Mouse (Mus musculus) gastrocnemius, postnatal 36 days (tissue): ENCODE measurements around the gene Cpeb1. TPM values are rescaled to one million over a fixed set of nuclear protein-coding genes. Genes with fewer than 3 reads are reported as not detected.

Source experiments
- DNase-seq, 2 experiments: peaks; one replicate each; pipeline ENCODE4 v3.0.0; 2022
- intact Hi-C: fragments of 180-260 bp; cut with DNase I; formaldehyde crosslinking; loops from one replicate; pipeline ENCODE4 v1.15.1; 2025
- total RNA-seq, 2 experiments: library from RNA; stranded (reverse); gene quantifications; 2 replicates each; pipeline ENCODE4 v1.2.3; 2021

The Cpeb1 gene
- total RNA-seq, 2 experiments from 2014 or later, result 22.0 to 28.9 TPM

- DNase-seq, result no peak
- intact Hi-C loops, result no loop called here
These were observed 75.9 kb downstream of the Cpeb1 start for GRCm38 (mm10) chr7:81379363-81379762.

- DNase-seq, result peak in 1 of 2 experiments; percentile 23
- intact Hi-C loops, result no loop called here
These were observed 82.8 kb downstream of the Cpeb1 start for GRCm38 (mm10) chr7:81372337-81372920.

- intact Hi-C loops, result no loop called here
- DNase-seq, result no peak
These were observed 83.5 kb downstream of the Cpeb1 start for GRCm38 (mm10) chr7:81371811-81372210.

GRCm38 (mm10) chr7:81369724-81370123 is 85.5 kb downstream of the Cpeb1 start:
- intact Hi-C loops, result no loop called here
- no peak for DNase-seq

- no peak for DNase-seq
- intact Hi-C loops, result no loop called here
These were observed 87.3 kb downstream of the Cpeb1 start for GRCm38 (mm10) chr7:81367946-81368345.

- intact Hi-C loops, result loop anchor here (5.0 kb wide), 1 partner anchor 95 kb away; no protein-coding TSS in a partner anchor
- no peak for DNase-seq
These were observed 98.3 kb downstream of the Cpeb1 start for GRCm38 (mm10) chr7:81356975-81357374.

GRCm38 (mm10) chr7:81356360-81356759 is 98.9 kb downstream of the Cpeb1 start:
- no peak for DNase-seq
- intact Hi-C loops, result loop anchor here (5.0 kb wide), 1 partner anchor 96 kb away; no protein-coding TSS in a partner anchor

- intact Hi-C loops, result loop anchor here (5.0 kb wide), 1 partner anchor 97 kb away; no protein-coding TSS in a partner anchor
- DNase-seq, result no peak
These were observed 99.5 kb downstream of the Cpeb1 start for GRCm38 (mm10) chr7:81355746-81356145.

- no peak for DNase-seq
- intact Hi-C loops, result no loop called here
These were observed 103.4 kb downstream of the Cpeb1 start for GRCm38 (mm10) chr7:81351826-81352225.

GRCm38 (mm10) chr7:81348206-81348605 is 107.1 kb downstream of the Cpeb1 start:
- intact Hi-C loops, result no loop called here
- DNase-seq, result no peak

- intact Hi-C loops, result loop anchor here (2.0 kb wide), 1 partner anchor 137 kb away; no protein-coding TSS in a partner anchor
- no peak for DNase-seq
These were observed 109.7 kb downstream of the Cpeb1 start for GRCm38 (mm10) chr7:81345447-81346170.

GRCm38 (mm10) chr7:81344544-81345446 is 110.5 kb downstream of the Cpeb1 start, which contains the start of gene Rps17:
Gene Rps17, minus strand, starts transcription at chr7:81345254.
- peak; percentile 93 to 99 for DNase-seq
- intact Hi-C loops, result loop anchor here (2.0 kb wide), 1 partner anchor 136 kb away; no protein-coding TSS in a partner anchor

- intact Hi-C loops, result loop anchor here (2.0 kb wide), 1 partner anchor 135 kb away; no protein-coding TSS in a partner anchor
- DNase-seq, result no peak
These were observed 111.4 kb downstream of the Cpeb1 start for GRCm38 (mm10) chr7:81343831-81344230.

- intact Hi-C loops, result no loop called here
- no peak for DNase-seq
These were observed 111.9 kb downstream of the Cpeb1 start for GRCm38 (mm10) chr7:81343316-81343715.

GRCm38 (mm10) chr7:81342356-81343094 is 112.7 kb downstream of the Cpeb1 start:
- intact Hi-C loops, result no loop called here
- no peak for DNase-seq

GRCm38 (mm10) chr7:81341563-81341962 is 113.7 kb downstream of the Cpeb1 start:
- intact Hi-C loops, result loop anchor here (2.0 kb wide), 1 partner anchor 179 kb away; no protein-coding TSS in a partner anchor
- DNase-seq, result no peak

GRCm38 (mm10) chr7:81339783-81340182 is 115.5 kb downstream of the Cpeb1 start:
- intact Hi-C loops, result loop anchor here (2.0 kb wide), 1 partner anchor 177 kb away; no protein-coding TSS in a partner anchor
- no peak for DNase-seq

GRCm38 (mm10) chr7:81338522-81338873 is 116.8 kb downstream of the Cpeb1 start:
- intact Hi-C loops, result no loop called here
- DNase-seq, result no peak

- intact Hi-C loops, result loop anchor here (2.0 kb wide), 1 partner anchor 129 kb away; no protein-coding TSS in a partner anchor
- DNase-seq, result no peak
These were observed 117.3 kb downstream of the Cpeb1 start for GRCm38 (mm10) chr7:81337785-81338521.
